Mouse (Mus musculus) megakaryocyte, embryonic 14.5 days (primary cell): Measurements from ENCODE around the gene Adamts9. TPM values are rescaled to one million over a fixed set of nuclear protein-coding genes. Genes with fewer than 3 reads are reported as not detected.

Experiments used
- H3K27me3 ChIP-seq: replicated peaks from 2 replicates; pipeline ENCODE3; 2012; ENCODE audit warnings: inconsistent platforms
- H3K36me3 ChIP-seq: replicated peaks from 2 replicates; pipeline ENCODE3; 2012; ENCODE audit warnings: low read length, inconsistent platforms, mixed read lengths
- H3K4me1 ChIP-seq: 2 replicates; pipeline ENCODE4 v1.6.1; 2012; ENCODE audit warnings: inconsistent platforms
- H3K4me3 ChIP-seq: replicated peaks from 2 replicates; pipeline ENCODE3; 2012; ENCODE audit warnings: moderate library complexity, mild to moderate bottlenecking, inconsistent platforms
- H3K9me3 ChIP-seq: 2 replicates; pipeline ENCODE4 v1.6.1; 2012; ENCODE audit warnings: inconsistent platforms
- FLI1 ChIP-seq: IDR thresholded peaks from 2 replicates; pipeline ENCODE4 v1.6.1; 2012; ENCODE audit warnings: low read length, inconsistent platforms, mixed read lengths
- GATA1 ChIP-seq: IDR thresholded peaks from 3 replicates; pipeline ENCODE4 v1.6.1; 2012; ENCODE audit warnings: mixed read lengths, low read length, inconsistent platforms, borderline replicate concordance
- polyA plus RNA-seq: library from polyadenylated mRNA; stranded (reverse); fragments of >175 nt; gene quantifications from 2 replicates; pipeline ENCODE4 v1.2.3, GENCODE M21; 2012; ENCODE audit warnings: low replicate concordance; ENCODE audit not compliant: insufficient read depth

Gene Adamts9
- polyA plus RNA-seq: 0.66 TPM in 1 of 2 replicates, not detected in the other

GRCm38 (mm10) chr6:92943057-92943781 lies at the start of gene Adamts9:
TSS of gene Adamts9 (minus strand) at chr6:92943492.
- peaks cover 16% of the 10 kb centered on the region; the same call in 1 of the 2 replicates for H3K4me1 ChIP-seq
- peak within 1 kb of the TSS; percentile 65 for H3K4me3 ChIP-seq
- peaks cover 54% of the 10 kb centered on the region for H3K27me3 ChIP-seq
- TF ChIP-seq FLI1 (no peak), GATA1 (no peak)
- H3K9me3 ChIP-seq: peaks cover 7% of the 10 kb centered on the region
- no peaks in the 10 kb centered on the region for H3K36me3 ChIP-seq

GRCm38 (mm10) chr6:92991616-92992015 lies 48.3 kb upstream of the Adamts9 start:
- Histone ChIP-seq H3K27me3 (no peaks in the 10 kb centered on the region), H3K4me3 (no peak overlapping the region), H3K36me3 (no peaks in the 10 kb centered on the region), H3K9me3 (peaks cover 13% of the 10 kb centered on the region), H3K4me1 (no peaks in the 10 kb centered on the region)
- no peak for TF ChIP-seq FLI1
- no peak for TF ChIP-seq GATA1

GRCm38 (mm10) chr6:92988620-92988998 lies 45.3 kb upstream of the Adamts9 start:
- Histone ChIP-seq H3K4me1 (no peaks in the 10 kb centered on the region), H3K4me3 (no peak overlapping the region), H3K27me3 (no peaks in the 10 kb centered on the region), H3K36me3 (no peaks in the 10 kb centered on the region), H3K9me3 (peaks cover 24% of the 10 kb centered on the region)
- TF ChIP-seq GATA1 (no peak), FLI1 (no peak)

- no peaks in the 10 kb centered on the region for H3K4me1 ChIP-seq
- peaks cover 27% of the 10 kb centered on the region for H3K9me3 ChIP-seq
- TF ChIP-seq FLI1 (no peak), GATA1 (no peak)
- H3K27me3 ChIP-seq: no peaks in the 10 kb centered on the region
- H3K36me3 ChIP-seq: no peaks in the 10 kb centered on the region
- no peak overlapping the region for H3K4me3 ChIP-seq
These were observed 44.7 kb upstream of the Adamts9 start for GRCm38 (mm10) chr6:92987846-92988619.

GRCm38 (mm10) chr6:92987366-92987765 lies 44.1 kb upstream of the Adamts9 start:
- Histone ChIP-seq H3K27me3 (no peaks in the 10 kb centered on the region), H3K4me3 (no peak overlapping the region), H3K9me3 (peaks cover 28% of the 10 kb centered on the region), H3K36me3 (no peaks in the 10 kb centered on the region), H3K4me1 (no peaks in the 10 kb centered on the region)
- TF ChIP-seq GATA1: no peak
- TF ChIP-seq FLI1: no peak

GRCm38 (mm10) chr6:92983421-92983820 lies 40.1 kb upstream of the Adamts9 start:
- H3K4me3 ChIP-seq: no peak overlapping the region
- H3K4me1 ChIP-seq: no peaks in the 10 kb centered on the region
- peaks cover 21% of the 10 kb centered on the region for H3K9me3 ChIP-seq
- no peaks in the 10 kb centered on the region for H3K36me3 ChIP-seq
- H3K27me3 ChIP-seq: no peaks in the 10 kb centered on the region
- TF ChIP-seq GATA1: no peak
- no peak for TF ChIP-seq FLI1

- no peaks in the 10 kb centered on the region for H3K27me3 ChIP-seq
- no peak overlapping the region for H3K4me3 ChIP-seq
- TF ChIP-seq FLI1 (no peak), GATA1 (no peak)
- H3K36me3 ChIP-seq: no peaks in the 10 kb centered on the region
- H3K9me3 ChIP-seq: peaks cover 22% of the 10 kb centered on the region
- no peaks in the 10 kb centered on the region for H3K4me1 ChIP-seq
These were observed 38.3 kb upstream of the Adamts9 start for GRCm38 (mm10) chr6:92981451-92982186.

- Histone ChIP-seq H3K27me3 (no peaks in the 10 kb centered on the region), H3K9me3 (0 out of 2 replicates have a peak, but pooled peaks cover 4% of the 10 kb centered on the region), H3K4me1 (no peaks in the 10 kb centered on the region), H3K4me3 (no peak overlapping the region), H3K36me3 (no peaks in the 10 kb centered on the region)
- TF ChIP-seq FLI1 (no peak), GATA1 (no peak)
These were observed 30.0 kb upstream of the Adamts9 start for GRCm38 (mm10) chr6:92973340-92973739.

- Histone ChIP-seq H3K4me3 (no peak overlapping the region), H3K36me3 (no peaks in the 10 kb centered on the region), H3K9me3 (peaks cover 12% of the 10 kb centered on the region), H3K27me3 (no peaks in the 10 kb centered on the region), H3K4me1 (no peaks in the 10 kb centered on the region)
- no peak for TF ChIP-seq FLI1
- TF ChIP-seq GATA1: no peak
These were observed 25.4 kb upstream of the Adamts9 start for GRCm38 (mm10) chr6:92968718-92969117.
